ENCODE assay signal across 11 mouse cellular contexts in the genomic region with DNA sequence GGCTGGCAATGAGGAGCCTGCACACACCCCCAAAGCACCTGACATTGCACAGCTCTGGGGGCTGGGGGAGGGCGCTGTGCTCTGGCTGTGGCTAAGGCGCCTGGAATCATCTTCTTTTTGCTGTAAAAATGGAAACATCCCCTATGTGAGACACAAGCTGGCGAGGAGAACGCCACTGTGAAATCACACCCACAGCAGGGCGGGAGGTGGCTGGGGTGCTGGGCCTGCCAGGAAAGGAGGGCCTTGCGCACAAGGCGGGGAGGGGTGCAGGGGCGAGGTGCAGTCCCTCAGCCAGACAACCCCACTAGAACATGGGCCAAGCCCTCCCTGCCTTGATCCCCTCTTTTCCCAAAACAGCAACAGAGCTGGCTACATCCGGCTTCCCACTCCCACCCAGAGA. TPM values are rescaled to one million over a fixed set of nuclear protein-coding genes. Genes with fewer than 3 reads are reported as not detected.
A peak's percentile ranks its signal among the peaks of the same experiment; 100 is the strongest.
DNase-seq lines count a peak whose midpoint lies in the region; ATAC-seq and TF ChIP-seq lines count a peak whose summit lies in the region.
"Had no signal": no experiment of that assay in that cellular context is flagged by ENCODE, and none has a peak within 500 bp of the region (broad histone marks: within the 10 kb centered on the region; RNA-seq: fewer than 3 reads in every experiment).

No protein-coding gene starts in this region.

- 82% methylated on average over 9 of the region's 9 CpGs for WGBS in neural tube, embryonic 13.5 days
- 83% methylated on average over 9 of the region's 9 CpGs for WGBS in neural tube, embryonic 15.5 days
- 76% methylated on average over 9 of the region's 9 CpGs for WGBS in stomach, postnatal 0 days

- peaks cover 25% of the 10 kb centered on the region for H3K4me1 ChIP-seq in neural tube, embryonic 13.5 days (replicated peaks)
- peaks cover 16% of the 10 kb centered on the region for H3K4me1 ChIP-seq in neural tube, embryonic 15.5 days
- 0 out of 2 replicates have a peak, but pooled peaks cover 2% of the 10 kb centered on the region for H3K4me1 ChIP-seq in stomach, postnatal 0 days (replicated peaks; ENCODE audit: control insufficient read depth, insufficient read depth)

- intact Hi-C loops in left cerebral cortex, adult 2 months (cut with DNase I), result loop anchor here (1.0 kb wide), 3 partner anchors 19 to 46 kb away; partner anchors contain the start of gene Rtn4r

- H3K27me3 ChIP-seq in neural tube, embryonic 13.5 days, result peaks cover 5% of the 10 kb centered on the region
- H3K27me3 ChIP-seq in neural tube, embryonic 15.5 days (replicated peaks), result 0 out of 2 replicates have a peak, but pooled peaks cover 3% of the 10 kb centered on the region
- H3K27me3 ChIP-seq in stomach, postnatal 0 days (ENCODE audit: control insufficient read depth, insufficient read depth, low read length), result no peaks in the 10 kb centered on the region

- no peaks in the 10 kb centered on the region for H3K36me3 ChIP-seq in neural tube, embryonic 13.5 days
- no peaks in the 10 kb centered on the region for H3K36me3 ChIP-seq in neural tube, embryonic 15.5 days
- no peaks in the 10 kb centered on the region for H3K36me3 ChIP-seq in stomach, postnatal 0 days (ENCODE audit: control insufficient read depth, insufficient read depth, low read length)

- no peak overlapping the region for H3K4me3 ChIP-seq in neural tube, embryonic 13.5 days
- no peak overlapping the region for H3K4me3 ChIP-seq in neural tube, embryonic 15.5 days (replicated peaks)
- H3K4me3 ChIP-seq in left cerebral cortex, adult 2 months, result no peak overlapping the region
- H3K4me3 ChIP-seq in stomach, postnatal 0 days (ENCODE audit: low read depth, low read length), result no peak overlapping the region

- H3K9me3 ChIP-seq in neural tube, embryonic 13.5 days, result no peaks in the 10 kb centered on the region
- H3K9me3 ChIP-seq in neural tube, embryonic 15.5 days (replicated peaks), result no peaks in the 10 kb centered on the region
- H3K9me3 ChIP-seq in stomach, postnatal 0 days (ENCODE audit: control insufficient read depth, low read length), result no peaks in the 10 kb centered on the region

- H3K4me2 ChIP-seq in neural tube, embryonic 13.5 days, result no peak overlapping the region
- H3K4me2 ChIP-seq in neural tube, embryonic 15.5 days, result no peak overlapping the region
- no peak overlapping the region for H3K4me2 ChIP-seq in stomach, postnatal 0 days (replicated peaks; ENCODE audit: low read depth)
- H3K4me2 ChIP-seq: heart, embryonic 11.5 days had no signal

- no peak overlapping the region for H3K27ac ChIP-seq in neural tube, embryonic 13.5 days (replicated peaks)
- H3K27ac ChIP-seq in neural tube, embryonic 15.5 days (replicated peaks), result no peak overlapping the region
- H3K27ac ChIP-seq in left cerebral cortex, adult 2 months, result peak overlapping the region; percentile 84
- no peak overlapping the region for H3K27ac ChIP-seq in stomach, postnatal 0 days (replicated peaks)

- DNase-seq in cerebellum, adult 9-10 months, result peak; percentile 39
- DNase-seq in cerebellum, adult 11-12 months, result no peak
- DNase-seq in left cerebral cortex, adult 2 months (ENCODE audit: extremely low spot score in 1 of 2, low spot score in 2 of 2), result peak; percentile 68 to 79
- peak; percentile 82 to 88 for DNase-seq in right cerebral cortex, postnatal 36 days (ENCODE audit: low spot score in 2 of 2)
- DNase-seq in spleen, postnatal 36 days (ENCODE audit: low spot score in 2 of 2), result no peak
- no peak for DNase-seq in stomach, postnatal 0 days (ENCODE audit: low spot score)

- TF ChIP-seq CTCF in left cerebral cortex, adult 2 months (IDR thresholded peaks at IDR 0.05), result no peak
- TF ChIP-seq CTCF in stomach, postnatal 0 days (IDR thresholded peaks at IDR 0.05; ENCODE audit: low read depth), result no peak

- ATAC-seq in neural tube, embryonic 13.5 days (ENCODE audit: low read depth), result no peak
- ATAC-seq in neural tube, embryonic 15.5 days (ENCODE audit: low FRiP score), result no peak
- no peak for ATAC-seq in stomach, postnatal 0 days (ENCODE audit: low FRiP score, low TSS enrichment)

- TF ChIP-seq EP300 in stomach, postnatal 0 days (optimal IDR thresholded peaks at IDR 0.05), result no peak

- peak overlapping the region; percentile 43 for H3K9ac ChIP-seq in neural tube, embryonic 13.5 days
- no peak overlapping the region for H3K9ac ChIP-seq in neural tube, embryonic 15.5 days (replicated peaks)
- H3K9ac ChIP-seq in stomach, postnatal 0 days (ENCODE audit: low read length), result no peak overlapping the region

RNA-seq across cellular contexts. Expression of gene Ccdc188, which starts 44.4 kb away (rescaled TPM):
- not detected in 2 replicates for polyA plus RNA-seq in neural tube, embryonic 13.5 days (2015; fragmentation: Nextera tagmentation; extraction: Ambion mirVana)
- not detected in 2 replicates for polyA plus RNA-seq in neural tube, embryonic 15.5 days (2015; fragmentation: Nextera tagmentation; extraction: Ambion mirVana)
- not detected for total RNA-seq in left cerebral cortex, adult 2 months (2021)
- polyA plus RNA-seq in stomach, postnatal 0 days (2015; fragmentation: Nextera tagmentation; extraction: Ambion mirVana), result not detected in 2 replicates
- total RNA-seq: ES-E14; liver, adult 2 months had no signal
- polyA plus RNA-seq: heart, embryonic 11.5 days; liver, adult 2 months had no signal

RNA-seq across cellular contexts. Expression of gene Rtn4r, which starts 45.8 kb away (rescaled TPM):
- 19.6 and 23.9 TPM in 2 replicates for polyA plus RNA-seq in neural tube, embryonic 13.5 days (2015; fragmentation: Nextera tagmentation; extraction: Ambion mirVana)
- polyA plus RNA-seq in neural tube, embryonic 15.5 days (2015; fragmentation: Nextera tagmentation; extraction: Ambion mirVana), result 26.5 and 28.7 TPM in 2 replicates
- total RNA-seq in left cerebral cortex, adult 2 months (2021), result 100 to 1,000 TPM; 138 to 147 TPM
- polyA plus RNA-seq in stomach, postnatal 0 days (2015; fragmentation: Nextera tagmentation; extraction: Ambion mirVana), result 1.1 TPM in 2 replicates
- total RNA-seq: liver, adult 2 months had no signal
- polyA plus RNA-seq: liver, adult 2 months had no signal

Comparison
In these comparisons a context has a peak if more than half of its experiments do, and no peak if none do; other contexts are left out.
1. DNase-seq: peak in cerebellum, adult 9-10 months (single experiment), left cerebral cortex, adult 2 months (2 of 2) and right cerebral cortex, postnatal 36 days (2 of 2); none in cerebellum, adult 11-12 months (single experiment), spleen, postnatal 36 days (0 of 2) and stomach, postnatal 0 days (single experiment).